Mouse (Mus musculus) urinary bladder, postnatal 36 days (tissue): ENCODE results near the gene Plce1.
A peak's percentile ranks its signal among the peaks of the same experiment; 100 is the strongest.
"Not testable (repeated sequence)": the region's sequence is repeated elsewhere in the genome, so short reads cannot be mapped to it uniquely, and the experiment has no call there.

Experiments
- DNase-seq, 2 experiments: peaks; one replicate each; pipeline ENCODE4 v3.0.0; 2022; ENCODE audit warnings: low spot score in 2 of 2, mixed read lengths in 1 of 2

The Plce1 gene

GRCm38 (mm10) chr19:38632251-38632650 lies 151.3 kb downstream of the Plce1 start:
- DNase-seq = no peak

GRCm38 (mm10) chr19:38633306-38633705 lies 152.4 kb downstream of the Plce1 start:
- no peak for DNase-seq

- no peak for DNase-seq
These were observed 158.1 kb downstream of the Plce1 start for GRCm38 (mm10) chr19:38639050-38639449.

- peak in 1 of 2 experiments; percentile 42 for DNase-seq
These were observed 158.9 kb downstream of the Plce1 start for GRCm38 (mm10) chr19:38639805-38640204.

GRCm38 (mm10) chr19:38642515-38642914 lies 161.6 kb downstream of the Plce1 start:
- not testable (repeated sequence) for DNase-seq

GRCm38 (mm10) chr19:38644871-38645595 lies 164.1 kb downstream of the Plce1 start:
- no peak for DNase-seq

- DNase-seq = no peak
These were observed 177.1 kb downstream of the Plce1 start for GRCm38 (mm10) chr19:38657980-38658379.

GRCm38 (mm10) chr19:38665398-38665797 lies 184.5 kb downstream of the Plce1 start:
- DNase-seq = no peak

- DNase-seq = no peak
These were observed 191.2 kb downstream of the Plce1 start for GRCm38 (mm10) chr19:38672015-38672600.

- DNase-seq = no peak
These were observed 193.0 kb downstream of the Plce1 start for GRCm38 (mm10) chr19:38673936-38674335.

GRCm38 (mm10) chr19:38678655-38679054 lies 197.7 kb downstream of the Plce1 start:
- DNase-seq = no peak

GRCm38 (mm10) chr19:38679520-38679919 lies 198.6 kb downstream of the Plce1 start:
- no peak for DNase-seq

GRCm38 (mm10) chr19:38687326-38687725 lies 206.4 kb downstream of the Plce1 start:
- no peak for DNase-seq

GRCm38 (mm10) chr19:38688741-38689507 lies 208.0 kb downstream of the Plce1 start:
- DNase-seq = no peak

- DNase-seq = no peak
These were observed 209.4 kb downstream of the Plce1 start for GRCm38 (mm10) chr19:38690276-38690675.

GRCm38 (mm10) chr19:38691533-38691932 lies 210.6 kb downstream of the Plce1 start:
- no peak for DNase-seq

- no peak for DNase-seq
These were observed 212.4 kb downstream of the Plce1 start for GRCm38 (mm10) chr19:38693331-38693730.

GRCm38 (mm10) chr19:38693769-38694168 lies 212.9 kb downstream of the Plce1 start:
- DNase-seq = no peak

- DNase-seq = no peak
These were observed 220.9 kb downstream of the Plce1 start for GRCm38 (mm10) chr19:38701776-38702175.

GRCm38 (mm10) chr19:38704742-38705141 lies 223.8 kb downstream of the Plce1 start:
- no peak for DNase-seq

GRCm38 (mm10) chr19:38705244-38705643 lies 224.3 kb downstream of the Plce1 start:
- DNase-seq = no peak

GRCm38 (mm10) chr19:38706449-38706848 lies 225.5 kb downstream of the Plce1 start:
- DNase-seq = no peak

GRCm38 (mm10) chr19:38709376-38709775 lies 228.5 kb downstream of the Plce1 start:
- DNase-seq = peak in 1 of 2 experiments; percentile 16
